Mouse (Mus musculus) CD4-positive naive resting alpha-beta T cell, adult 76 days (primary cell): ENCODE measurements around the gene Golga3. TPM values are rescaled to one million over a fixed set of nuclear protein-coding genes. Genes with fewer than 3 reads are reported as not detected.

Source experiments
- total RNA-seq: library from RNA; stranded (reverse); gene quantifications from one replicate; pipeline ENCODE4 v1.2.4, GENCODE M21; 2023

The Golga3 gene
- total RNA-seq, result 32.5 TPM

GRCm38 (mm10) chr5:110176362-110177020, at the start of gene Golga3:
Golga3 (plus strand) TSS chr5:110176701.

GRCm38 (mm10) chr5:110135293-110136086, 41.0 kb upstream of the Golga3 start, which contains the start of gene Chfr:
Chfr (plus strand) TSS chr5:110135842.

GRCm38 (mm10) chr5:110230780-110231461, 54.4 kb downstream of the Golga3 start, which contains the start of gene Ankle2:
Ankle2 (plus strand) TSS chr5:110231004.

GRCm38 (mm10) chr5:110269141-110270101, 92.9 kb downstream of the Golga3 start, which contains the start of gene Pgam5:
Pgam5 (minus strand) TSS chr5:110269913.

Other genes with a start within 250 kb of the Golga3 start
- 18.3 TPM for gene Zfp932, start 180.2 kb upstream of the Golga3 start, total RNA-seq
- 13.7 TPM for gene Gm17655, start 104.2 kb upstream of the Golga3 start, total RNA-seq
- 0.32 TPM for gene Gm35315, start 82.3 kb upstream of the Golga3 start, total RNA-seq
- 0.41 TPM for gene Plcxd1, start 76.7 kb upstream of the Golga3 start, total RNA-seq
- gene Gtpbp6, start 68.5 kb upstream of the Golga3 start, total RNA-seq, result 84.8 TPM
- 3.6 TPM for gene Zfp605, start 66.6 kb upstream of the Golga3 start, total RNA-seq
- 92.6 TPM for gene Chfr, start 40.9 kb upstream of the Golga3 start, total RNA-seq
- gene Ankle2, start 54.3 kb downstream of the Golga3 start, total RNA-seq, result 46.8 TPM
- 39.0 TPM for gene Pgam5, start 93.2 kb downstream of the Golga3 start, total RNA-seq
- gene Pxmp2, start 109.5 kb downstream of the Golga3 start, total RNA-seq, result 1.2 TPM
- 6.1 TPM for gene Pole, start 109.6 kb downstream of the Golga3 start, total RNA-seq
- 0.29 TPM for gene P2rx2, start 166.5 kb downstream of the Golga3 start, total RNA-seq
- not detected for gene Lrcol1, start 168.0 kb downstream of the Golga3 start, total RNA-seq